Mouse (Mus musculus) ovary, postnatal 10 days (tissue): ENCODE data around the gene Gstm6.
"Not testable (repeated sequence)": the region's sequence is repeated elsewhere in the genome, so short reads cannot be mapped to it uniquely, and the experiment has no call there.

Experiments used
- DNase-seq: peaks from one replicate; pipeline ENCODE4 v3.0.0; 2022; ENCODE audit warnings: low spot score

Gstm6 gene

GRCm38 (mm10) chr3:107889236-107889635, 54.3 kb downstream of the Gstm6 start:
- not testable (repeated sequence) for DNase-seq
